Mouse (Mus musculus) MEL (cell line): ENCODE results near the gene Stard10. TPM values are rescaled to one million over a fixed set of nuclear protein-coding genes. Genes with fewer than 3 reads are reported as not detected.

Experiments
- DNase-seq: peaks from one replicate; pipeline ENCODE4 v3.0.0; 2011; ENCODE audit warnings: low read depth, low spot score
- H3K27ac ChIP-seq: 2 replicates; pipeline ENCODE4 v1.5.1; 2012; ENCODE audit warnings: low read depth, mild to moderate bottlenecking, control low read depth, low read length, moderate library complexity; ENCODE audit not compliant: control insufficient read depth
- H3K27me3 ChIP-seq, 2 experiments: fragments of 150-350 bp in 1 of 2; sonication (generic) in 1 of 2; 2 replicates each; pipeline ENCODE4 v1.6.1; 2012; ENCODE audit warnings: low read length in 2 of 2, mild to moderate bottlenecking in 2 of 2, improper control_type of control experiment in 1 of 2, moderate library complexity in 1 of 2; ENCODE audit not compliant: insufficient read depth in 2 of 2, control insufficient read depth in 1 of 2
- H3K36me3 ChIP-seq, 2 experiments: 2 replicates each; pipeline ENCODE4 v1.6.1; 2012 to 2014; ENCODE audit warnings: low read length in 2 of 2, improper control_type of control experiment in 1 of 2, inconsistent platforms in 1 of 2, mild to moderate bottlenecking in 1 of 2; ENCODE audit not compliant: insufficient read depth in 2 of 2, control insufficient read depth in 1 of 2
- H3K4me1 ChIP-seq, 2 experiments: fragments of 150-350 bp in 1 of 2; sonication (generic) in 1 of 2; 2 replicates each; pipeline ENCODE4 v1.6.1; 2012; ENCODE audit warnings: low read length in 2 of 2, improper control_type of control experiment in 1 of 2, mild to moderate bottlenecking in 1 of 2; ENCODE audit not compliant: insufficient read depth in 2 of 2, control insufficient read depth in 1 of 2
- H3K4me3 ChIP-seq, 2 experiments: fragments of 150-350 bp in 1 of 2; sonication (generic) in 1 of 2; 2 replicates each; pipeline ENCODE4 v1.5.1; 2012; ENCODE audit warnings: low read depth in 2 of 2, low read length in 2 of 2, mild to moderate bottlenecking in 2 of 2, moderate library complexity in 2 of 2, control low read depth in 1 of 2, improper control_type of control experiment in 1 of 2; ENCODE audit not compliant: control insufficient read depth in 1 of 2, insufficient read depth in 1 of 2
- H3K79me2 ChIP-seq: 2 replicates; pipeline ENCODE4 v1.6.1; 2012; ENCODE audit warnings: mild to moderate bottlenecking, low read length, moderate library complexity; ENCODE audit not compliant: control insufficient read depth, poor library complexity, insufficient read depth
- H3K9ac ChIP-seq: 2 replicates; pipeline ENCODE4 v1.6.1; 2012; ENCODE audit warnings: low read depth, mild to moderate bottlenecking, control low read depth, low read length, moderate library complexity; ENCODE audit not compliant: control insufficient read depth, poor library complexity, severe bottlenecking
- H3K9me3 ChIP-seq: fragments of 150-350 bp; sonication (generic); replicated peaks from 2 replicates; pipeline ENCODE4 v1.6.1; 2012; ENCODE audit warnings: mild to moderate bottlenecking, low read length, improper control_type of control experiment, moderate library complexity; ENCODE audit not compliant: insufficient read depth
- BHLHE40 ChIP-seq: IDR thresholded peaks from 2 replicates; pipeline ENCODE4 v1.6.1; 2012; ENCODE audit warnings: low read depth, mild to moderate bottlenecking, inconsistent platforms, low read length, improper control_type of control experiment, borderline replicate concordance
- CHD1 ChIP-seq: IDR thresholded peaks from 2 replicates; pipeline ENCODE4 v1.6.1; 2012; ENCODE audit warnings: low read depth, mild to moderate bottlenecking, inconsistent platforms, low read length, improper control_type of control experiment
- E2F4 ChIP-seq: IDR thresholded peaks from 2 replicates; pipeline ENCODE4 v1.6.1; 2011; ENCODE audit warnings: low read depth, low read length, improper control_type of control experiment, borderline replicate concordance
- EP300 ChIP-seq, 2 experiments: IDR thresholded peaks; 2 replicates each; pipeline ENCODE4 v1.6.1; 2011; ENCODE audit warnings: improper control_type of control experiment in 2 of 2, low read length in 2 of 2, low read depth in 1 of 2, mild to moderate bottlenecking in 1 of 2
- ETS1 ChIP-seq: IDR thresholded peaks from 2 replicates; pipeline ENCODE4 v1.6.1; 2012; ENCODE audit warnings: low read depth, mild to moderate bottlenecking, inconsistent platforms, low read length, improper control_type of control experiment, moderate library complexity
- GABPA ChIP-seq: IDR thresholded peaks from 2 replicates; pipeline ENCODE4 v1.6.1; 2012; ENCODE audit warnings: low read depth, mild to moderate bottlenecking, inconsistent platforms, low read length, improper control_type of control experiment, moderate library complexity
- HCFC1 ChIP-seq: IDR thresholded peaks from 2 replicates; pipeline ENCODE4 v1.6.1; 2012; ENCODE audit warnings: low read depth, mild to moderate bottlenecking, inconsistent platforms, low read length, improper control_type of control experiment, moderate library complexity
- JUND ChIP-seq: IDR thresholded peaks from 2 replicates; pipeline ENCODE4 v1.6.1; 2011; ENCODE audit warnings: low read depth, mild to moderate bottlenecking, improper control_type of control experiment, low read length
- MAFK ChIP-seq: IDR thresholded peaks from 2 replicates; pipeline ENCODE4 v1.6.1; 2011; ENCODE audit warnings: low read depth, mild to moderate bottlenecking, low read length, improper control_type of control experiment, borderline replicate concordance
- MAX ChIP-seq: IDR thresholded peaks from 2 replicates; pipeline ENCODE4 v1.6.1; 2011; ENCODE audit warnings: low read length, improper control_type of control experiment
- MAZ ChIP-seq: IDR thresholded peaks from 2 replicates; pipeline ENCODE4 v1.6.1; 2012; ENCODE audit warnings: low read depth, mild to moderate bottlenecking, inconsistent platforms, low read length, improper control_type of control experiment
- MYB ChIP-seq: IDR thresholded peaks from 2 replicates; pipeline ENCODE4 v1.6.1; 2011; ENCODE audit warnings: mild to moderate bottlenecking, low read depth, low read length, improper control_type of control experiment
- NELFE ChIP-seq: IDR thresholded peaks from 2 replicates; pipeline ENCODE4 v1.6.1; 2011; ENCODE audit warnings: low read depth, low read length, improper control_type of control experiment
- POLR2A ChIP-seq, 2 experiments: IDR thresholded peaks; 2 replicates each; pipeline ENCODE4 v1.6.1; 2011 to 2012; ENCODE audit warnings: low read length in 2 of 2, mild to moderate bottlenecking in 2 of 2, control low read depth in 1 of 2, improper control_type of control experiment in 1 of 2, low read depth in 1 of 2, moderate library complexity in 1 of 2; ENCODE audit not compliant: control insufficient read depth in 1 of 2, insufficient read depth in 1 of 2, poor library complexity in 1 of 2
- POLR2AphosphoS2 ChIP-seq: IDR thresholded peaks from 2 replicates; pipeline ENCODE4 v1.6.1; 2011; ENCODE audit warnings: low read length, improper control_type of control experiment
- TAL1 ChIP-seq: IDR thresholded peaks from 2 replicates; pipeline ENCODE4 v1.6.1; 2012; ENCODE audit warnings: mild to moderate bottlenecking, inconsistent platforms, low read length, moderate library complexity, mixed read lengths
- TCF12 ChIP-seq: IDR thresholded peaks from 2 replicates; pipeline ENCODE4 v1.6.1; 2014; ENCODE audit warnings: low read depth, mild to moderate bottlenecking, inconsistent platforms, low read length, improper control_type of control experiment, moderate library complexity
- UBTF ChIP-seq: IDR thresholded peaks from 2 replicates; pipeline ENCODE4 v1.6.1; 2012; ENCODE audit warnings: low read depth, mild to moderate bottlenecking, inconsistent platforms, low read length, improper control_type of control experiment, moderate library complexity, borderline replicate concordance; ENCODE audit not compliant: insufficient read depth
- USF2 ChIP-seq, 2 experiments: IDR thresholded peaks; 2 replicates each; pipeline ENCODE4 v1.6.1; 2011 to 2012; ENCODE audit warnings: improper control_type of control experiment in 2 of 2, low read length in 2 of 2, borderline replicate concordance in 1 of 2, inconsistent platforms in 1 of 2, low read depth in 1 of 2, mild to moderate bottlenecking in 1 of 2; ENCODE audit not compliant: insufficient read depth in 1 of 2
- ZC3H11A ChIP-seq: IDR thresholded peaks from 2 replicates; pipeline ENCODE4 v1.6.1; 2012; ENCODE audit warnings: low read depth, mild to moderate bottlenecking, inconsistent platforms, low read length, improper control_type of control experiment
- ZMIZ1 ChIP-seq: IDR thresholded peaks from 2 replicates; pipeline ENCODE4 v1.6.1; 2012; ENCODE audit warnings: low read depth, mild to moderate bottlenecking, inconsistent platforms, low read length, improper control_type of control experiment, moderate library complexity
- polyA plus RNA-seq, 2 experiments: library from polyadenylated mRNA; stranded (reverse) in 1 of 2; unstranded in 1 of 2; fragments of >175 nt in 1 of 2; fragments of >200 nt in 1 of 2; gene quantifications; 2 replicates each; pipeline versions ENCODE4 v1.2.1 to v1.2.4; 2012; ENCODE audit warnings: low replicate concordance in 2 of 2, low read depth in 1 of 2; ENCODE audit not compliant: insufficient read length in 2 of 2, insufficient read depth in 1 of 2, missing spikeins in 1 of 2
- total RNA-seq: library from RNA; depleted of rRNA; stranded (reverse); fragments of 300-350 nt; gene quantifications from 2 replicates; pipeline ENCODE4 v1.2.3, GENCODE M21; 2012

Gene Stard10
- total and polyA plus RNA-seq, 3 experiments: 9.3 to 17.9 TPM; not detected in 1

GRCm38 (mm10) chr7:101330074-101330840 is 13.4 kb downstream of the Stard10 start:
- no peaks in the 10 kb centered on the region; a peak in 1 of 4 replicates for H3K4me1 ChIP-seq
- H3K27me3 ChIP-seq: no peaks in the 10 kb centered on the region
- no peaks in the 10 kb centered on the region for H3K9me3 ChIP-seq
- no peak for TF ChIP-seq E2F4
- no peak for TF ChIP-seq BHLHE40
- TF ChIP-seq EP300 (IDR thresholded peaks at IDR 0.05; ENCODE audit: low read depth in 1 of 2, low read length in 2 of 2): no peak
- no peak for TF ChIP-seq HCFC1
- no peak for TF ChIP-seq POLR2A (IDR thresholded peaks at IDR 0.05; ENCODE audit: control insufficient read depth in 1 of 2, insufficient read depth in 1 of 2, low read depth in 1 of 2, low read length in 2 of 2, poor library complexity in 1 of 2)
- TF ChIP-seq CHD1: no peak
- no peak for TF ChIP-seq POLR2AphosphoS2
- TF ChIP-seq MYB: no peak
- no peak for TF ChIP-seq ZMIZ1
- TF ChIP-seq NELFE: no peak
- no peak for TF ChIP-seq ZC3H11A
- no peak for TF ChIP-seq MAX
- no peak overlapping the region for H3K27ac ChIP-seq
- no peaks in the 10 kb centered on the region for H3K79me2 ChIP-seq
- no peak overlapping the region for H3K9ac ChIP-seq
- no peak for DNase-seq
- H3K4me3 ChIP-seq: no peak overlapping the region
- no peaks in the 10 kb centered on the region for H3K36me3 ChIP-seq

DNA sequence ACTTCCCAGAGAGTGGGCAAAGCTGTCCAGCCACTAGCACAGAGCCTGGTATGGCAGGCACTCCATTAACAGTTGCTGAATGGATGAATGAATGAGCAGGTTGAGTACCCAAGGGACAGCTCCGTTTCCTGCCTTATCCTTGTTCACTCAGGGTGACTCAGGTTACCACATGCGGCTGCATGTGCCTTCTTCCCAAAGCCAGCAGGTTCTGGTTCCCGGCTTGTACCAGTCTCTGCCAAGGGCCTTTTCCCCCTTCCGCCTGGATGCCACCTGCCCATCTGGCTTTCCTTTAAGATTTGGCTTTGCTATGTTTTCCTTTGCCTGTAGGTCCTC is 13.9 kb downstream of the Stard10 start:
- Histone ChIP-seq H3K9ac (no peak overlapping the region), H3K4me3 (no peak overlapping the region), H3K79me2 (no peaks in the 10 kb centered on the region), H3K4me1 (no peaks in the 10 kb centered on the region; a peak in 1 of 4 replicates), H3K36me3 (no peaks in the 10 kb centered on the region), H3K27me3 (no peaks in the 10 kb centered on the region), H3K27ac (no peak overlapping the region), H3K9me3 (no peaks in the 10 kb centered on the region)
- no peak for DNase-seq
- no peak for TF ChIP-seq ETS1
- no peak for TF ChIP-seq HCFC1
- TF ChIP-seq ZMIZ1: no peak
- no peak for TF ChIP-seq TCF12
- TF ChIP-seq E2F4: no peak
- no peak for TF ChIP-seq GABPA
- no peak for TF ChIP-seq EP300 (IDR thresholded peaks at IDR 0.05; ENCODE audit: low read depth in 1 of 2, low read length in 2 of 2)
- TF ChIP-seq USF2 (IDR thresholded peaks at IDR 0.05; ENCODE audit: borderline replicate concordance in 1 of 2, insufficient read depth in 1 of 2, low read depth in 1 of 2, low read length in 2 of 2): no peak
- no peak for TF ChIP-seq MAZ
- no peak for TF ChIP-seq JUND
- no peak for TF ChIP-seq CHD1
- TF ChIP-seq MAFK: no peak
- TF ChIP-seq BHLHE40: no peak
- TF ChIP-seq UBTF: no peak
- no peak for TF ChIP-seq TAL1
- TF ChIP-seq POLR2AphosphoS2: no peak
